Mouse (Mus musculus) testis, adult 2 months (tissue): ENCODE measurements at regions not wholly inside any gene's neighbourhood (a gene's known extent, or its start where the extent isn't known, plus 50 kb on each side); places are given as distances from the start of the nearest gene placed in this dataset.
A peak's percentile ranks its signal among the peaks of the same experiment; 100 is the strongest.

Experiments used
- H3K27ac ChIP-seq: fragments of 200-500 bp; 2 replicates; pipeline ENCODE4 v1.5.1; 2012; ENCODE audit warnings: low read depth, low read length; ENCODE audit not compliant: control insufficient read depth, insufficient read depth
- H3K27me3 ChIP-seq: fragments of 200-500 bp; 2 replicates; pipeline ENCODE4 v1.6.1; 2012; ENCODE audit warnings: mild to moderate bottlenecking, low read length, moderate library complexity; ENCODE audit not compliant: control insufficient read depth, insufficient read depth
- H3K36me3 ChIP-seq: fragments of 200-500 bp; 2 replicates; pipeline ENCODE4 v1.6.1; 2012; ENCODE audit warnings: mild to moderate bottlenecking, low read length; ENCODE audit not compliant: control insufficient read depth, insufficient read depth
- H3K4me1 ChIP-seq: fragments of 200-500 bp; 2 replicates; pipeline ENCODE4 v1.6.1; 2012; ENCODE audit warnings: low read length; ENCODE audit not compliant: control insufficient read depth, insufficient read depth
- H3K4me3 ChIP-seq: fragments of 200-500 bp; 2 replicates; pipeline ENCODE4 v1.5.1; 2012; ENCODE audit warnings: low read depth, mild to moderate bottlenecking, low read length, moderate library complexity, mixed read lengths; ENCODE audit not compliant: control insufficient read depth
- CTCF ChIP-seq: fragments of 200-500 bp; IDR thresholded peaks from 2 replicates; pipeline ENCODE4 v1.5.1; 2012; ENCODE audit warnings: low read depth, mild to moderate bottlenecking, inconsistent platforms, low read length, moderate library complexity; ENCODE audit not compliant: control insufficient read depth, insufficient read depth, insufficient replicate concordance
- POLR2A ChIP-seq: fragments of 200-500 bp; IDR thresholded peaks from 2 replicates; pipeline ENCODE4 v1.6.1; 2012; ENCODE audit warnings: low read depth, mild to moderate bottlenecking, inconsistent platforms, low read length, moderate library complexity; ENCODE audit not compliant: control insufficient read depth

DNA sequence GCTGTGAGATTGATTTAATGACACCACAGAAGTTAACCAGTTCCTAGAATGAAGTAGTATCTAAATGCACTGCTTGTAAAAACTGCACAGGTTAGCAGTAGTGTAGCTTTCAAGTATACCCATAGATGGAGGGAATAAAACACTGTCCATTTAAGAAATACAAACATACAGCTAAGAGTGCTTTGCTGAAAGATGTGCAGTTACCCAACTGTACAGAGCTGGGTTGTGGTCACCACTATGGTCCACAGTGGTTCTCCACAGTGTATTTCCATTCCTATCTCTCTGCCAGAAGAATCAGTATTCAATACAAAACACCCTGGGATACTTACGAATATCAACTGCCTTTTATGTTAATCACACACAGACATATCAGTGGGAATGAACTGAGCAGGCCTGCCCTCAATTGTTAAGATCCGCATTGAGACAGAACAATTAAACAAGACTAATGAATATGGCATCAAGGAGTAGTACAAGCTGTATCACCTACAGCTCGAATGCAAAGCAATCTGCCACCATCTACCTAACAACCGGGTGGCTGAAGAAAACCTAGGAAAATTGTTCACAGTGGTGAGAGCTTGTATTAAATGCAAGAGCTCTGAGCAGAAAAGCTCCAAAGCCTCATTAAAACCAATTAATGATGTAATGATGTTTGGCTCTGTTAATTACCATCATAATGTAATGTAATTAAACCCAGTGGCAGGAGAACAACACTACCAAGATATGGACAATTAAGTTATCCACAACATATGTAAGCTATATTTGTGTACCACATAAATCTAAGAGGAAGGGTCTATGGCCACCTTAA lies 165.6 kb downstream of the Ptger3 start:
- Histone ChIP-seq H3K4me3 (no peak overlapping the region), H3K4me1 (no peaks in the 10 kb centered on the region), H3K27ac (no peak overlapping the region), H3K36me3 (no peaks in the 10 kb centered on the region), H3K27me3 (no peaks in the 10 kb centered on the region)
- TF ChIP-seq POLR2A = no peak

DNA sequence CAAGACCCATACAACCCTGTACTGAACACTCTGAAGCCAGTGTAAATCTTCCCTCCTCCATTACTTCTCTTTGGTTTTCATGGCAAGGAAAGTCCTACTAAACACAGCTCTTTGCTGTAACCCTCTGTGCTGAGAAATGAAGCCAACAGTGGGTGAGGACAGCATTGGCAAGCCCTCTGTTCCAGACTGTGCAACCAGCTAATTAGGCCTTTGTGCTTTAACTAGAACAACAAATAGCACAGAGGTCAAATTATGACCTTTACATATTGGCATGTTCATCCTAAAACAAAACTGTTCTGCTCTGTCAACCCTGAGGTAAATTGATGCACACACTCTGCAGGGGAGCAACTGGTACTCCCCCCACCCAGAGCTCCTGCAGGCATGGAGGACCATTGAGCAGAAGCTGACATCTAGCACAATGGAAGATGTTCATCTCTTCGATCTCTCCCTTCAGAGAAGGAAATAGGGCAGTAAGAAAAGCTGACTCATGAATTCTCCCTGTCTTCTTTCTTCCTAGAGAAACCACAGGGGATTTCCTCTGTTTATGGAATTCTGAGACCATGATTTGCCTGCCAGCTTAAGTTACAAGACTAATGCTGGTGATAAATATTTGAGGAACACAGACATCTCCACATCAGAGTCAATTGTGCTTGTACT lies 163.1 kb downstream of the Ptger3 start:
- Histone ChIP-seq H3K36me3 (no peaks in the 10 kb centered on the region), H3K27ac (no peak overlapping the region), H3K4me3 (no peak overlapping the region), H3K4me1 (no peaks in the 10 kb centered on the region), H3K27me3 (no peaks in the 10 kb centered on the region)
- TF ChIP-seq POLR2A (no peak), CTCF (no peak)

DNA sequence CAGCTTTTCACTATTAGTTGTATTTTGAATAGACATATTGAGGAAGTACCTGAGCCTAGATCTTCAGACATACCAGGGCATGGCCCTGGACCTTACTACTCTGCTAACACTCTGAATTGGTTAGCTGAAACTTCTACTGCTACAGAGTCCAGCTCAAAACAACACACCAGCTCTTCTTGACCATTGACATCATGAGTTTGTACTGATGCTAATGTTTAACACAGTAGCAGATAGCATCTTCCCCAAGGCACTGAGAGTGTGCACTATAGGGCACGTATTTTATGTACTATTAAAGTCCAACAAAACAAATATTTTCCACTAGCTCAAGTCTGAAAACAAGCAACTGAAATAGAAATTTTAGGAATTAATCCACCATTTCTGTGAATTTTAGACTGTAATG lies 157.8 kb downstream of the Ptger3 start:
- no peaks in the 10 kb centered on the region for H3K36me3 ChIP-seq
- no peaks in the 10 kb centered on the region for H3K27me3 ChIP-seq
- TF ChIP-seq CTCF (no peak), POLR2A (no peak)
- no peak overlapping the region for H3K27ac ChIP-seq
- H3K4me1 ChIP-seq = no peaks in the 10 kb centered on the region
- no peak overlapping the region for H3K4me3 ChIP-seq

DNA sequence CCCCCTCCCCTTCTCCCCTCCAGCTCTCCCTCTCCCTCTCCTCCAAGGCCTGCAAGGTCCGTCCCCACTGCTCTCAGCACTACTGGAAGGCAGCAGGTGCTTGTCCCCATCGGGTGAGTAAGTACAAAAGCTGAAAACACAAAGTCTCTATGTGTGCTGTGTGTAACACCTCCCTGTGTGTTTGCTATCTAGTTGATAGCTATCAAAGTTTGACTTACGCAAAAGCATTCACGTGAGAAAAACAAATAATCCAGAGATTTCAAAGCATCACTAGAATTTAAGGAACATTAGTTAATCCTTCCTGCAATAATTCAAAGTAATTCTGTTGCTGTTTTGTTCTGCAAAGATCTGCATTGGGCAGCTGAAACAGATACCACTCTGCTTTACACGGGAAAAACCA lies 156.5 kb downstream of the Ptger3 start:
- Histone ChIP-seq H3K36me3 (no peaks in the 10 kb centered on the region), H3K27me3 (no peaks in the 10 kb centered on the region), H3K4me1 (no peaks in the 10 kb centered on the region), H3K4me3 (no peak overlapping the region), H3K27ac (no peak overlapping the region)
- TF ChIP-seq POLR2A (no peak), CTCF (no peak)

DNA sequence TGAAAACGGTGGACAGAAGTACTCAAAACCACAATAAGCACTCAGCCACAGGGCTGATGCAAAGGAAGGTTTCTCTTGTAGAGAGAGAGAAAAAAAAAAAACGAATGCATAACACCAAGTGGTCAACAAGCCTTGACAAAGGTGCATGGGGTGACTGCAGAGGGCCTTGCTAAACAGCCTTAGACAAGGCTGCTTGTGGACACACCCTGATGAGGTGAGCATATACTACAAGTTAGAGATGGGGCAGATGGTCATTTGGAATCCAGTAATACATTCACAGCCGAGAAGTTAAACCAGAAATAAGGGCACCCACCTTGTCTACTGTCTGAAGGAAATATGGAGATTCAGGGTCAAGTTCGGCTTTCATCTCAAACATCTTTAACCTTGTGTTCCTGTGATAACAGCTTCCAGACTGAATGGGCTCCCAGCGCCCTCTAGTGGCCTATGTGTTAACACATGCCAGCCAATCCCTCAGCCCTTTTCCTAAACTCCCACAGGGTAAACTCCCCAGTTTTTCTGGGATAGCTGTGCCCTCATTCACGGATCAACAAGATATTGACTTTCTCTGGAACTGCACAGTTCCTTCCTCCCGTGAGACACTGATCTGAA lies 150.7 kb downstream of the Ptger3 start:
- no peak overlapping the region for H3K4me3 ChIP-seq
- no peaks in the 10 kb centered on the region for H3K4me1 ChIP-seq
- TF ChIP-seq CTCF = peak; percentile 61; the same call in 1 of the 2 replicates
- TF ChIP-seq POLR2A = no peak
- no peak overlapping the region for H3K27ac ChIP-seq
- no peaks in the 10 kb centered on the region for H3K27me3 ChIP-seq
- H3K36me3 ChIP-seq = no peaks in the 10 kb centered on the region

DNA sequence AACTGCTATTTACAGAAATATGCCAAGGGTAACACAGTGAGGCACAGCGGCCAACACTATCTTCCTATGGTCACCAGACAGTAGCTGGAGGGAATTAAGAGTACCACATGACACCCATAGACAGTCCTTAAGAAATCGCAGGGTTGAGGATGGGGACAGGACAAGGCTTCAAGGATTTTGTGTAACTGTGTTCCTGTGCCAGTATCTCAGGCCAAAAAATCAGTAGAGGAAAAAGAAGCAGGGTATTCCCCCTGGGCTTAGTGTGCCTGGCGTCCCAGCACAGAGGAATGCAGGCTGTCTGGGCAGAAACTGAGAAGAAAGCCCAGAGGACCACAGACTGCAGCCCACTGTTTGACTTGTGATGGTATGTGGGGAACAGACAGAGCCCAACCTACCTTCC lies 147.3 kb downstream of the Ptger3 start:
- Histone ChIP-seq H3K4me1 (no peaks in the 10 kb centered on the region), H3K27me3 (no peaks in the 10 kb centered on the region), H3K4me3 (no peak overlapping the region), H3K27ac (no peak overlapping the region), H3K36me3 (no peaks in the 10 kb centered on the region)
- TF ChIP-seq POLR2A (no peak), CTCF (no peak)

DNA sequence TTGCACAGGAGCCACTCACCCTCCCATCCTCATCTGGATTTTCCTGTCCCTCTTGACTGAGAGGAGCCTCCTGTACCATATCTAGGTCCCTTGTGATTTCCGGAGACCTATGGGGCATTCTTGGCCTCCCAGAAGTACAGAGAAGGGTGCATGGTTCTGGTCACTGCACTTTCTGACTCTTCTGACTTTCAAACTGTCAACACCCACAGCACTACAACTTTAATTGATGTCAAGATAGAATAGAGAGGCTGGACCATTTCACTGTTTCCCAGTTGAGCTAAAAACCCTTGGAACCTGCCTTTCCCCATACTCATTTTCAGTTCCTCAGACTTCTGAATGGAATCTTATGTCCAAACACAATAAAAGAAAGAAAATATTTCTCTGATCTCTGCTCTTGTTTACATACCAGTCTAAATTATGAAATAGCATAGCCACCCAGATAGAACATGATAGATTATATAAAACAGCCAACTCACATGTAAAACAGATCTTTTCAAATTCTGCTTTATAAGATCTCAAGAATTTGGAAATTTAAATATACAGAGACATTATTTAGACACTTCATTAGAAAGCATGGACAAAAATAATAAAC lies 144.2 kb downstream of the Ptger3 start:
- TF ChIP-seq CTCF (no peak), POLR2A (no peak)
- no peak overlapping the region for H3K27ac ChIP-seq
- no peaks in the 10 kb centered on the region for H3K36me3 ChIP-seq
- H3K27me3 ChIP-seq = no peaks in the 10 kb centered on the region
- no peak overlapping the region for H3K4me3 ChIP-seq
- H3K4me1 ChIP-seq = no peaks in the 10 kb centered on the region

DNA sequence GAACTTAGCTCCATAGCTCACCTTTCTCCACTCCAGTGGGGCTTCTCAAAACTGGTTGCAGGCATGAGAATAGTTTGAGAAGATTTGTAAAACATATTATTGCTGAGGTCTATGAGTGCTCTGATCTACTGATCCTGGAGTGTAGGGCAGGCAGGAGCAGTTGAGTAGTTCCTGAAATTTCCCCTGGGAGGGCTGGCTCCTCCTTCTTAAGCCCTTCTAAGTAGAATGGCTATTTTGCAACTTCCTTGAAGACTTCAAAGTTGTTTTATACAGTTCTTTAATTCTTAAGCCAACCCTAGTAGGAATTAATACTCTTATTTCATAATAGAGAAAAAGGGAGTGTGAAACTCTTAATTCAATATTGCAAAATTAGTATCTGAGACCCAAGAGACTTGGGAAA lies 133.3 kb downstream of the Ptger3 start:
- H3K27me3 ChIP-seq = no peaks in the 10 kb centered on the region
- no peak overlapping the region for H3K4me3 ChIP-seq
- no peak overlapping the region for H3K27ac ChIP-seq
- TF ChIP-seq POLR2A = no peak
- no peak for TF ChIP-seq CTCF
- no peaks in the 10 kb centered on the region for H3K4me1 ChIP-seq
- H3K36me3 ChIP-seq = no peaks in the 10 kb centered on the region
